Mouse (Mus musculus) ZHBTc4 (cell line): ENCODE measurements at regions not wholly inside any gene's neighbourhood (a gene's known extent, or its start where the extent isn't known, plus 50 kb on each side); places are given as distances from the start of the nearest gene placed in this dataset.
"Not testable (repeated sequence)": the region's sequence is repeated elsewhere in the genome, so short reads cannot be mapped to it uniquely, and the experiment has no call there.

Experiments used
- DNase-seq: peaks from one replicate; pipeline ENCODE4 v3.0.0-alpha.2; 2011; ENCODE audit warnings: low read depth, low spot score

DNA sequence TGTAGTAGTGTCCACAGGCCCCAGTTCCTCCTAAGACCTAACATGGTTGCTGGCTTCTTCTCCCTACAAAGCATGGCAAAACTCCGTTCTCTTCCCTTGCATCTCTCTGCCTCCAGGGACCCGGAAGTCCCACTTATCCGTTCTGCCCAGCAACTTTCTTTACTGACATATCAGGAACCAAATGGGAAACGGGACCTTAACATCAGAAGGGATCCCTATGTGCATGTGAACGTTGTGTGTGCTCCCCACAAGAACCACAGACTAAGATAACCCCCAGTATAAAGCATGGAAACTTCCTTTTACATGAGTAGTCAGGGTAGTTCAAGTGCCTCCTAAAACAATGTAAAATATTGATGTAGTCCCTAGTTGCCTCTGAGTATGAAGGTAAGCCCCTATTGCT, 61.6 kb downstream of the Zxdb start:
- DNase-seq, result no peak

DNA sequence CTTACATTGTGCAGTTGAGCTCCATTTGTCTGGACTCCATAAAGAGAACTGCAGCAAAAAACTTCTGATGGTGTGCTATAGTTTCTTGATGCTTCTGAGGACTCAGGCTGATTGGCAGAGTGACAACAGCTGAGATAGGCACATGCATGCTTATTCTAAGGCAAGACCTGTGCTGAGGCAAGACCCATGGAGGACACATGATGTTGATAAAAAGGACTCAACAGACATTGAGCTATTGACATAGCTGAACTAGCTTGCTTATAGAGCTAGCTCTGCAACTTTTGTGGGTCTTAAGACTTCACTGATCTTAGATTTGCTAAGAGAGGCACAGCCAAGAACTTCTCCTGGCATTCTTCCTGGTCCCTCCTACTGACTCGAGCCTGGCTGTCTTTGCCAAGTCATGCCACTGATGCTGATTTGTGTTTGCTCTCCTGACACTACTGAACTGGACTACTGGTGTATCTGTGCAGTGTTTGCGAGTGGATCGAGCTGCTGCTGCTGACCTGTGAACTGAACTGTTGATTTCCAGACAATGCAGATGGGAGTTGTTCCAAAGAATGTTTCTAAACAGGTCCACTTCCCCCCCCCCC, 64.1 kb downstream of the Zxdb start:
- no peak for DNase-seq

DNA sequence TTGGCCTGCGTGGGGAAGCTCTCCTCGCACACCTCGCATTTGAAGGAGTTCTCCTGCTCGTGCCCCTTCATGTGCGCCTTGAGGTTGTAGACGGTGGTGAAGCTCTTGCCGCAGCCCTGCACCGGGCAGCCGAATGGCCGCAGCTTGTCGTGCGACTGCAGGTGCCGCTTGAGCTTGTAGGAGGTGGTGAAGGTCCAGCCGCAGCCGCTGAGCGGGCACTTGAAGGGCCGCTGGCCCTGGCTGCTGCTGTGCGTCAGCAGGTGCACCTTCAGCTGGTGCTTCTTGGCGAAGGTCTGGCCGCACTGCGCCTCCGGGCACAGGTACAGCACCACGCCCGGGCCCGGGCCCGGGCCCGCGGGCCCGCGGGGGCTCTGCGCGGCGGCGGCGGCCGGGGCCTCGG, 72.5 kb downstream of the Zxdb start:
- DNase-seq, result not testable (repeated sequence)

DNA sequence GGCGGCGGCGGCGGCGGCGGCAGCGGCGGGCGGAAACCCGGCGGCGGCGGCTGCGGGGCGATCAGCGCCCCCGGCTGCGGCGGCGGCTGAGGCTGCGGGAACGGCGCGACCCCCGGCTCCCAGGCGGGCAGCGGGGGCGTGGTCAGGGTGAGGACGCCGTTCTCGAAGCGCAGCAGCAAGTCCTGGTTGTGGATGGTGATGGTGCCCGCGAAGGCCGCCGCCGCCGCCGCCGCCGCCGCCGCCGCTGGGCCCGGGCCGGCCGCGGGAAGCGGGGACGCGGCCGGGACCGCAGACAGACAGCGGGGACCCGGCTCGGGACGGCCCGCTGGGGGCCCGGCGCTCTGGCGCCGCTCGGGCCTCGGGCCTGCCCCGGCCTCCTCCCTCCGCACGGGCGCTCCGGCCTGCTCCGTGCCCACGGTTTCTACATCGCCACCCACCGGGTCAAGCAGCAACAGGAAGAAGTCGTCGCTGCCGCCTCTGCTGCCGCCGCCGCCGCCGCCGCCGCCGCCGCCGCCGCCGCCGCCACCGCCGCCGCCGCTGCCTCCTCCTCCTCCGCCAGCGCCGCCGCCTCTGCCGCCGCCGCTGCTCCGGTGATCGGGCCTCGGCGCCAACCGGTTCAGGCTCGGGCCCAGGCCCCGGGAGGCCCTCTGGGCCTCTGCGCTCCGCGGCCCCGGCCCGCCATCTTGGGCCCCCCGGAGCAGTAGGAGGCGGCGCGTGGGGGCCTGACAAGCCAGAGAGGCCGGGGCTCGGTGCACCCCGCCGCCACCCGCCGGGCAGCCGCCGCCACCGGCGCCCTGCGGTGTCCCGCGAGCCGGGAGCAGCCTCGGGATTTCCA, 73.2 kb downstream of the Zxdb start:
- not testable (repeated sequence) for DNase-seq

DNA sequence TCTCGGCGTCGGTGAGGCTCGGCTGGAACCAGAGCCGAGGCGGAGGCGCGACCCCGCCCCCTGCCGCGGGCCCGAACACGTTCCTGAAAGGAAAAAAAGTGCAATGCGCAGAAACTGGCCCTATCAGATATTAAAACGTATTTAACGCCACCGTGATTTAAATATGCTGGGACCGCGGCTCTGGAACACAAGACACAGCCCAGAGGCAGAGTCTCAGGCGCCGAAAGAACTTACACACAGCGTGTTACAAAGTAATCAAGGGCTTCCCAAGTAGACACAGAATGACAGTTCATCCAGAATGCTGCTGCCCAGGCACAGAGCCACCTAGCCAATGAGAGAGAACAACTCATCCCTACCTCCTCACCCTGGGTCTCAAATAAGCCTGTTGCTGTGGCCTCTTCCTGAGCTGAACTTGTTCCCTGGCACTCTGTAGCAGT, 73.8 kb downstream of the Zxdb start:
- not testable (repeated sequence) for DNase-seq

DNA sequence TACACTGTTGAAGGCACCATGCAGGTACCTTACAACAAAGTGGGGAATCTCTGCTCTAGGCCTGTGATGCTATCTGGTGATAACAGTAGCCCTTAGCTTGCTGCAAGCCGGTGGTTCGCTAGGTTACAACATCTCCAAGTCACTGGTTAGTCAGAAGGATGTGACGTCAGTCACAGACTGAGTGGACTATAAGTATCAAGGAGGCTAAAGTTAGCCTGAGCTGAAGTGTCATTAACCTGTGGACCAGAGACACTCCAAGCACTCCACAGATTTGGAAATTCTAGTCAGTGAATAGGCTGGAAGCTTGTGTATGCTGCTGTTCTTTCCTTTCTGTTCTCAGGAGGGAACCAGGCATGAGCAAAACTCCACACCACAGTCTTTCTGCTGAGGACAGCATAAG, 88.4 kb downstream of the Zxdb start:
- not testable (repeated sequence) for DNase-seq

DNA sequence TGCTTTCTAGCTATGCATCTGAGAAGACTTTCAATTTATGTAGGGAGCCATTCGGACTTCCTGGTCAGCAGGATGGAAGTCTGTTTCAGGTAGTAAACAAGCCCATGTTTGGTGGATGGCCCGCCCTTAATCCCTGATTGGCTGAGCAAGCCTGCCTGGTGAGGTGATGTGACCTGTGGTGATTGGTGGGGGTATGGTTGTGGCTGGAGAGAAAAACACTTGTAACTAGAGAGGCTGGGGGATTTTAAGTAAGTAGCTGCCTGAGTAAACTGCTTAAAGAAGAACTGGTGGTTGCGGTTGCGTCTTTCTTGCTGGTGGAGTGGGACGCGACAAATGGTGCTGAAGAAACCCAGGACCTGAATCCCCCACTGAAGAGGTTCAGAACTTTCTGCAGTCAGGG, 103.2 kb downstream of the Zxdb start:
- DNase-seq, result not testable (repeated sequence)

DNA sequence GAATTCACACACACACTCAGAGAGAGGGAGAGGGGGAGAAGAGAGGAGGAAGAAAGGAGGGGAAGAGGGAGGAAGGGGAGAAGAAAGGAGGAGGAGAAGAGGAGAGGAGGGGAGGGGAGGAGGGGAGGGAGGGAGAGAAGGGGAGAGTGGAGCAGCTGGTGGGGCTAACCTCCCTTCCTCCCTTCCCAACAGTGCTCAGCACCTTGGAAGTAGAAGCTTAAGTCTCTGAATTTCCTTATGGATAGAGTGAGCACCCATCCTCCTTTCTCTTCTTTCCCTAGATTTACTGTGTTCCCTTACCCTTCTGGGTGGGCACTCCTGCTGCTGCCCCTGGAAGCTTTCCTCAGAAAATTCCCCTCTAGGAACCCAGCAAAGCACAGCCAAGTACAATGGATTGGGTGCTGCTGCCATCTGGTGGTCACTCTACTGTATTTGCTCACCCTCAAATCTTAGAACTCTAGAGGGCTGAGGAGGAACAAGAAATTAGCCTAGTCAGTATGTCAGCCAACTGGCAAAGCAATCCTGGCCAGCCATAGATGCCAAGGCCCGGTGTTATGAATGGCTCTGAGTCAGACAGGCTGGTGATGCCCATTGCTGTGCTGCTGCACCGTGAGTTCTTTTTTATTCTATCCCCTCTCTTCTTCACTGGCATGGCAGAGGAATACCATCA, 119.9 kb downstream of the Zxdb start:
- DNase-seq, result not testable (repeated sequence)

DNA sequence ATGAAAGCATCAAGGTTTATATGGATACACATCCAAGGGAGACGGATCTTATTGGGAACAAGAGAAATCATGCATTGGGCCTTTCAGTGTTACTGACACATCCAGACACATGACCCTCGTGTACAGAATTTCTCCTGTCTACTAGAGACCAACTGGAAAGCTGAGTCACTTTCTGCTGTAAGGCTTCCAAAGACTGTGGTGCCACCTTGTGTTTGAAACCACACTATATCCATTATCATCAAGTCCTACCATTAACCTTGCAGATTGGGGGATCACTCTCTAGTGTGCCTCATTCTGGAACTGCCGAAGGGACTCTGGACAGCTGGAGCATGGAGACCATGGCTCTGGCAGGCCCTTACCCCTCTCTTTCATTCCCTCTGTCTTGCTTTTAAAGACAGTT, 125.2 kb downstream of the Zxdb start:
- DNase-seq, result not testable (repeated sequence)

DNA sequence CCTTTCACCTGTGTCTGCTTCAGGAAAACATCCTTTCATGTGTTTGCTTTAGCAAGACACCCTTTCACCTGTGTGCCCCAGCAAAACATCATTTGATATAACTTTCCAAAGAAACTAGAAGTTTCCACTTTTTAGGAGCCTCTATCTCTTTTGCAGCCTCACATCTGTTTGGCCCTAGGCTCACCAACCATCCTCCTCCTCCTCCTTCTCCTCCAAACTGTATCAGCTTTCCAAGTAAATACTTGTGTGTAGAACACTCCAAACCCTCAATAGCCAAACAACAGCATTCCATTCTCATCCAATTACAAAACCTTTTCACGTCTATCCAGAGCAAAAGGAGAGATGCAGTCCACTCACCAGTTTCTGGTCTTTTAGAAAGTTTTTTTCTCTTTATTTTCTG, 133.1 kb downstream of the Zxdb start:
- no peak for DNase-seq

DNA sequence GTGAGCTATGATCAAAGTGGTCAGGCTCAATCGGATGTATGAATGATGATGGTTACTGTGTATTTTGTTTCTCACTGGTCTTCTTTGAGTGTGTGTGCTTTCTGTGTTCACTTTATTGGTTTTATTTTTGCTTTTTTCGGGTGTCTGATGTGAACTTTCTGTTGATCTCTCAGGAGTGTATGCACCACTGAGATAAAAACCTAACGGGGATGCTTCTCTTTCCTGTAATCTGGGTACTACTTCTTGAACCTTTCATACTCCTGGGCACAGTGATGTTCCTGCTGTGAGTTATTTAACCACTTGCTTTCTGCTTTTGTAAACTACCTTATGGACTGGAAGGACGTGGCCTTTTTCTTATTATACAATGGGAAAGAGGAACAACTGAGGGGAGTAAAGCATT, 133.6 kb downstream of the Zxdb start:
- no peak for DNase-seq

DNA sequence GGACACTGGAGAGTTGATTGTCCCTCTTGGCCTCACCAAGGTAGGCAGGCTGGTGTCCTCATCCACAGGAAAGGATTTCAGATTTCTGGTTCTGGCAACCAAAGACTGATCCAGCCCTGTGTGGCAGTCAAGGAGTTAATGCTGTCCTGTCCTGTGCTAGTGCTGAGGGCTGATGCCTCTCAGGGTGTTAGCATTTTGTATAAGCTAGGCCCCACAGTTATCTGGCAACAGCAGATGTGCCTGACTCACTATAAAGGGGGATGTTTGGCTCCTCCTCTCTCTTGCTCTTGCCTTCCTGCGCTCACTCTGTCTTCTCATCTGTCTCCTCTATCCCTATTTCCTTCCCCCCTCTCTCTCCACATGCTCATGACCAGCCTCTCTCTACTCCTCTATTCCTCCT, 138.8 kb downstream of the Zxdb start:
- DNase-seq, result no peak

DNA sequence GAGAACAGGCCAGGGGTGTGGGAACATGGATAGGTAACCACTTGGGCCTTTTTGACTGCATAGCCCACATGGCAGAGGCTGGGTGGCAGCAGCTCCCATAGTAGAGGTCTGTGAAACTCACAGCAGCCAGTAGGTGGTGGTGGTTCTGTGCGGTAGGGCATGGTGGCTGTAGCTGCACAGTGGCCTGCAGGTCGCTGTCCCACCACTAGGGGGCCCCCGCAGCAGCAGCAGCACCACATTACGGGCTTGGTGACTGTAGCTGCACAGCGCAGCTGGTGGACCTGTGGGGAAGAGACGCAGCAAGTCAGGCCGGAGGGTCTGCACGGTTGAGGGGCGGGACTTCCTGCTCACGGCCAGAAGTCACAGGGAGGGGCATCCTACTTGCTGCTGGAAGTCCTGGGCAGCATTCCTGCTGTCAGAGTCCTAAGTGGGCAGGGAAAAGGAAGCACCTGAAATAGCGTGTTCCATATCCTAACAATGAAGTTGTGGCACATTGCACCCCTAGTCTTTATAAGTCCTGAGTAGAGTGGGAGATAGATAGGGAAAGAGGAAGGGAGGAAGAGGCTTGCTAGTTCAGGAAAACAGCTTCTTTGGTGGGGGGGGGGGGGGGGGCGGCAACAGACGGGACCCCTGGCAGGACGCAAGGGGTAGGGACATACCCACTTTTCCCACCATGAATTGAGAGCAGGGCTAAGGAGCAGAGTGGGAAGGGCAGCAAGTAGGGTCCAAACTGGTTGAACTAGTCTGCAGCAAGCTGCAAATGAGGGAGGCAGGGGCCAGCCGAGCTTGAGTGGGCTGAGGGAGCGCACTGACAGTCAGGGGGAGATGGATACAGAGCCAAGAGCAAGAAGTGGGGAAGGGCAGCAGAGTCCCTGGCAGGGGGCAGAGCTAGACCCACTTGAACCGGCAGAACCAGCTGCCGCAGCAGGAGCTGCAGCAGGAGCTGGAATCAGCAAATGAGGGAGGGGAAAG, 141.4 kb downstream of the Zxdb start:
- DNase-seq, result peak; percentile 90

DNA sequence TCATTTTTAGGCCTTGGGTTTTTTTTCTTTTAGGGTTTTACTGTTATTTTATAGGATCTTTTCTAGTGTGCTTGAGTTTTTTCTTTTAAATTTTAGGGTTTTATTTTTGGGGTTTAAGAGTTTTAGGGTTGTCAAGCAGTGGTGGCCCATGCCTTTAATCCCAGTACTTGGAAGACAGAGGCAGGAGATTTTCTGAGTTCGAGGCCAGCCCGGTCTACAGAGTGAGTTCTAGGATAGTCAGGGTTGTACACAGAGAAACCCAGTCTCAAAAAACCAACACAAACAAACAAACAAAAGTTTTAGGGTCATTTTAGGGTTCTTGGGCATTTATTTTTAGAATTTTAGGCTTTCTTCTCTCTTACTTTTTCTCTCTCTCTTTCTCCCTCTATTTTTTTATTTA, 142.9 kb downstream of the Spin4 start:
- DNase-seq, result not testable (repeated sequence)
